Comparison of ENCODE assay signal across 11 mouse cellular contexts in genomic region chr15:81355146-81355761, GRCm38 (mm10). TPM values are rescaled to one million over a fixed set of nuclear protein-coding genes. Genes with fewer than 3 reads are reported as not detected.
A peak's percentile ranks its signal among the peaks of the same experiment; 100 is the strongest.
DNase-seq lines count a peak whose midpoint lies in the region; ATAC-seq and TF ChIP-seq lines count a peak whose summit lies in the region.
"Had no signal": no experiment of that assay in that cellular context is flagged by ENCODE, and none has a peak within 500 bp of the region (broad histone marks: within the 10 kb centered on the region; RNA-seq: fewer than 3 reads in every experiment).

No protein-coding gene starts in this region.

- H3K36me3 ChIP-seq in forebrain, embryonic 11.5 days (ENCODE audit: control insufficient read depth, insufficient read depth, low read length) = no peaks in the 10 kb centered on the region
- H3K36me3 ChIP-seq in forebrain, embryonic 12.5 days (replicated peaks) = no peaks in the 10 kb centered on the region
- 0 out of 2 replicates have a peak, but pooled peaks cover 3% of the 10 kb centered on the region for H3K36me3 ChIP-seq in liver, postnatal 0 days (replicated peaks; ENCODE audit: insufficient read depth, low read length)
- H3K36me3 ChIP-seq: stomach, embryonic 15.5 days had no signal

- H3K4me2 ChIP-seq in forebrain, embryonic 11.5 days (ENCODE audit: low read depth, low read length, severe bottlenecking) = no peak overlapping the region
- H3K4me2 ChIP-seq in forebrain, embryonic 12.5 days = no peak overlapping the region
- H3K4me2 ChIP-seq in liver, postnatal 0 days (ENCODE audit: low read depth, low read length) = no peak overlapping the region
- H3K4me2 ChIP-seq: stomach, embryonic 15.5 days had no signal

- ATAC-seq in forebrain, embryonic 11.5 days (replicated peaks; ENCODE audit: low FRiP score) = no peak
- no peak for ATAC-seq in forebrain, embryonic 12.5 days (ENCODE audit: low FRiP score)
- ATAC-seq in granulocyte monocyte progenitor cell, adult 5-6 weeks (replicated peaks; ENCODE audit: poor library complexity, severe bottlenecking) = peak; percentile 74
- peak; percentile 42; the same call in 1 of the 2 replicates for ATAC-seq in liver, postnatal 0 days

- no peak overlapping the region for H3K4me3 ChIP-seq in forebrain, embryonic 11.5 days (ENCODE audit: low read depth, low read length)
- no peak overlapping the region for H3K4me3 ChIP-seq in forebrain, embryonic 12.5 days (replicated peaks)
- no peak overlapping the region for H3K4me3 ChIP-seq in liver, postnatal 0 days (ENCODE audit: low read depth, low read length)
- H3K4me3 ChIP-seq: stomach, embryonic 15.5 days had no signal

- no peak for TF ChIP-seq EP300 in liver, postnatal 0 days (IDR thresholded peaks at IDR 0.05; ENCODE audit: low read depth)

- peaks cover 3% of the 10 kb centered on the region for H3K4me1 ChIP-seq in forebrain, embryonic 11.5 days (replicated peaks; ENCODE audit: control insufficient read depth, insufficient read depth, low read length)
- H3K4me1 ChIP-seq in forebrain, embryonic 12.5 days = peaks cover 28% of the 10 kb centered on the region
- H3K4me1 ChIP-seq in liver, postnatal 0 days (ENCODE audit: insufficient read depth) = peaks cover 19% of the 10 kb centered on the region

- WGBS in forebrain, embryonic 11.5 days = 62% methylated on average over 3 of the region's 3 CpGs
- WGBS in forebrain, embryonic 12.5 days = 66% methylated on average over 3 of the region's 3 CpGs
- whole genome bisulfite sequencing in liver, postnatal 0 days (ENCODE audit: insufficient replicate concordance) = 59% methylated on average over 3 of the region's 3 CpGs

- no peaks in the 10 kb centered on the region for H3K9me3 ChIP-seq in forebrain, embryonic 11.5 days (ENCODE audit: control insufficient read depth, low read length)
- H3K9me3 ChIP-seq in forebrain, embryonic 12.5 days = no peaks in the 10 kb centered on the region
- H3K9me3 ChIP-seq in liver, postnatal 0 days (ENCODE audit: low read length) = no peaks in the 10 kb centered on the region
- H3K9me3 ChIP-seq: stomach, embryonic 15.5 days had no signal

- DNase-seq in forebrain, embryonic 11.5 days (ENCODE audit: low spot score) = peak; percentile 74
- DNase-seq in urinary bladder, postnatal 14 days (ENCODE audit: low spot score) = peak; percentile 50
- no peak for DNase-seq in urinary bladder, postnatal 4 days (ENCODE audit: low spot score in 2 of 2)
- peak; percentile 84 for DNase-seq in liver, postnatal 0 days
- peak; percentile 33 to 51 for DNase-seq in spleen, postnatal 36 days (ENCODE audit: low spot score in 2 of 2)
- no peak for DNase-seq in frontal cortex, adult 2 months (ENCODE audit: extremely low spot score in 1 of 2, low spot score in 1 of 2)

- TF ChIP-seq CTCF in liver, postnatal 0 days (IDR thresholded peaks at IDR 0.05; ENCODE audit: low read depth) = peak; percentile 93

- H3K27me3 ChIP-seq in forebrain, embryonic 11.5 days (ENCODE audit: control insufficient read depth, insufficient read depth, low read length) = no peaks in the 10 kb centered on the region
- no peaks in the 10 kb centered on the region for H3K27me3 ChIP-seq in forebrain, embryonic 12.5 days
- H3K27me3 ChIP-seq in liver, postnatal 0 days (ENCODE audit: insufficient read depth, low read length) = no peaks in the 10 kb centered on the region
- H3K27me3 ChIP-seq: stomach, embryonic 15.5 days had no signal

- H3K27ac ChIP-seq in forebrain, embryonic 11.5 days (ENCODE audit: low read depth, low read length) = no peak overlapping the region
- no peak overlapping the region for H3K27ac ChIP-seq in forebrain, embryonic 12.5 days
- H3K27ac ChIP-seq in liver, postnatal 0 days (ENCODE audit: low read depth) = no peak overlapping the region
- H3K27ac ChIP-seq: stomach, embryonic 15.5 days had no signal

- H3K9ac ChIP-seq in forebrain, embryonic 11.5 days (ENCODE audit: low read length) = no peak overlapping the region
- no peak overlapping the region for H3K9ac ChIP-seq in forebrain, embryonic 12.5 days
- no peak overlapping the region for H3K9ac ChIP-seq in liver, postnatal 0 days (replicated peaks)
- H3K9ac ChIP-seq: stomach, embryonic 15.5 days had no signal

RNA-seq across cellular contexts. Expression of gene Slc25a17, which starts 5.4 kb away (rescaled TPM):
- polyA plus RNA-seq in forebrain, embryonic 11.5 days (2014; fragmentation: Nextera tagmentation; extraction: Ambion mirVana) = 105 TPM in 2 replicates
- 104 and 108 TPM in 2 replicates for polyA plus RNA-seq in forebrain, embryonic 12.5 days (2016; fragmentation: Nextera tagmentation; extraction: Ambion mirVana)
- total RNA-seq in granulocyte monocyte progenitor cell, adult 5-6 weeks (2014; fragmentation: Nextera tagmentation) = 66.2 and 71.3 TPM in 2 replicates
- total RNA-seq in granulocyte monocyte progenitor cell, adult 5-6 weeks (2017) = 69.2 and 87.4 TPM in 2 replicates
- polyA plus RNA-seq in liver, postnatal 0 days (2015; fragmentation: Nextera tagmentation; extraction: Ambion mirVana) = 37.8 and 38.6 TPM in 2 replicates
- 46.3 and 53.3 TPM in 2 replicates for polyA plus RNA-seq in frontal cortex, adult 2 months (2012; rRNA removed)

RNA-seq across cellular contexts. Expression of gene St13, which starts 44.6 kb away (rescaled TPM):
- 193 and 194 TPM in 2 replicates for polyA plus RNA-seq in forebrain, embryonic 11.5 days (2014; fragmentation: Nextera tagmentation; extraction: Ambion mirVana)
- 218 and 219 TPM in 2 replicates for polyA plus RNA-seq in forebrain, embryonic 12.5 days (2016; fragmentation: Nextera tagmentation; extraction: Ambion mirVana)
- 134 and 171 TPM in 2 replicates for total RNA-seq in granulocyte monocyte progenitor cell, adult 5-6 weeks (2014; fragmentation: Nextera tagmentation)
- total RNA-seq in granulocyte monocyte progenitor cell, adult 5-6 weeks (2017) = 292 and 310 TPM in 2 replicates
- polyA plus RNA-seq in liver, postnatal 0 days (2015; fragmentation: Nextera tagmentation; extraction: Ambion mirVana) = 59.8 and 62.6 TPM in 2 replicates
- 98.0 and 118 TPM in 2 replicates for polyA plus RNA-seq in frontal cortex, adult 2 months (2012; rRNA removed)

RNA-seq across cellular contexts. Expression of gene Xpnpep3, which starts 44.7 kb away (rescaled TPM):
- polyA plus RNA-seq in forebrain, embryonic 11.5 days (2014; fragmentation: Nextera tagmentation; extraction: Ambion mirVana) = 10.2 and 10.3 TPM in 2 replicates
- polyA plus RNA-seq in forebrain, embryonic 12.5 days (2016; fragmentation: Nextera tagmentation; extraction: Ambion mirVana) = 11.5 and 11.9 TPM in 2 replicates
- total RNA-seq in granulocyte monocyte progenitor cell, adult 5-6 weeks (2014; fragmentation: Nextera tagmentation) = 14.8 and 17.3 TPM in 2 replicates
- total RNA-seq in granulocyte monocyte progenitor cell, adult 5-6 weeks (2017) = 17.1 and 22.4 TPM in 2 replicates
- 3.9 and 4.3 TPM in 2 replicates for polyA plus RNA-seq in liver, postnatal 0 days (2015; fragmentation: Nextera tagmentation; extraction: Ambion mirVana)
- 8.5 and 10.1 TPM in 2 replicates for polyA plus RNA-seq in frontal cortex, adult 2 months (2012; rRNA removed)

RNA-seq across cellular contexts. Expression of gene Dnajb7, which starts 52.8 kb away (rescaled TPM):
- polyA plus RNA-seq in forebrain, embryonic 11.5 days (2014; fragmentation: Nextera tagmentation; extraction: Ambion mirVana) = 1.5 and 3.4 TPM in 2 replicates
- 1.7 and 2.4 TPM in 2 replicates for polyA plus RNA-seq in forebrain, embryonic 12.5 days (2016; fragmentation: Nextera tagmentation; extraction: Ambion mirVana)
- not detected in 2 replicates for total RNA-seq in granulocyte monocyte progenitor cell, adult 5-6 weeks (2014; fragmentation: Nextera tagmentation)
- total RNA-seq in granulocyte monocyte progenitor cell, adult 5-6 weeks (2017) = not detected in 2 replicates
- 0.18 and 0.40 TPM in 2 replicates for polyA plus RNA-seq in liver, postnatal 0 days (2015; fragmentation: Nextera tagmentation; extraction: Ambion mirVana)
- 0.10 TPM in 1 of 2 replicates, not detected in the other for polyA plus RNA-seq in frontal cortex, adult 2 months (2012; rRNA removed)
- total RNA-seq: adrenal gland, adult 18-20 months; left cerebral cortex, postnatal 14 days had no signal

Comparison
In these comparisons a context has a peak if more than half of its experiments do, and no peak if none do; other contexts are left out.
1. DNase-seq: peak in forebrain, embryonic 11.5 days (single experiment), urinary bladder, postnatal 14 days (single experiment), liver, postnatal 0 days (single experiment) and spleen, postnatal 36 days (2 of 2); none in urinary bladder, postnatal 4 days (0 of 2) and frontal cortex, adult 2 months (0 of 2).
2. ATAC-seq: peak in granulocyte monocyte progenitor cell, adult 5-6 weeks (single experiment) and liver, postnatal 0 days (single experiment); none in forebrain, embryonic 11.5 days (single experiment) and forebrain, embryonic 12.5 days (single experiment).